Mouse (Mus musculus) thymus, adult 2 months (tissue): ENCODE results near the gene Prkcb. TPM values are rescaled to one million over a fixed set of nuclear protein-coding genes. Genes with fewer than 3 reads are reported as not detected.
"Not testable (repeated sequence)": the region's sequence is repeated elsewhere in the genome, so short reads cannot be mapped to it uniquely, and the experiment has no call there.

Experiments
- DNase-seq: peaks from one replicate; pipeline ENCODE4 v3.0.0; 2021
- H3K27ac ChIP-seq: fragments of 200-500 bp; 2 replicates; pipeline ENCODE4 v1.5.1; 2012; ENCODE audit warnings: low read length, control low read depth; ENCODE audit not compliant: control insufficient read depth, insufficient read depth
- H3K27me3 ChIP-seq: fragments of 200-500 bp; 2 replicates; pipeline ENCODE4 v1.6.1; 2012; ENCODE audit warnings: mild to moderate bottlenecking, low read length, moderate library complexity, mixed read lengths; ENCODE audit not compliant: control insufficient read depth, insufficient read depth
- H3K36me3 ChIP-seq: fragments of 200-500 bp; 2 replicates; pipeline ENCODE4 v1.6.1; 2012; ENCODE audit warnings: mild to moderate bottlenecking, low read length, moderate library complexity; ENCODE audit not compliant: control insufficient read depth, insufficient read depth
- H3K4me1 ChIP-seq: fragments of 200-500 bp; replicated peaks from 2 replicates; pipeline ENCODE4 v1.6.1; 2012; ENCODE audit warnings: low read length; ENCODE audit not compliant: control insufficient read depth, insufficient read depth
- H3K4me3 ChIP-seq: fragments of 200-500 bp; 2 replicates; pipeline ENCODE4 v1.5.1; 2012; ENCODE audit warnings: mild to moderate bottlenecking, low read length, control low read depth, moderate library complexity; ENCODE audit not compliant: control insufficient read depth, insufficient read depth
- CTCF ChIP-seq: fragments of 200-500 bp; IDR thresholded peaks from 2 replicates; pipeline ENCODE4 v1.5.1; 2012; ENCODE audit warnings: mild to moderate bottlenecking, control low read depth, low read length, moderate library complexity, borderline replicate concordance; ENCODE audit not compliant: control insufficient read depth, poor library complexity, insufficient read depth; ENCODE audit errors: extremely low read depth
- POLR2A ChIP-seq: fragments of 200-500 bp; IDR thresholded peaks from 2 replicates; pipeline ENCODE4 v1.6.1; 2012; ENCODE audit warnings: mild to moderate bottlenecking, low read length, control low read depth, moderate library complexity; ENCODE audit not compliant: control insufficient read depth, poor library complexity, insufficient read depth; ENCODE audit errors: extremely low read depth
- WGBS: fragments of 180-500 bp; shearing (Covaris S2); methylation state at CpG from one replicate; pipeline ENCODE4 v1.1.7; 2018; 5-methylcytosine and 5-hydroxymethylcytosine counted together
- polyA plus RNA-seq: library from polyadenylated mRNA; depleted of rRNA; stranded (reverse); fragments of >200 nt; gene quantifications from 2 replicates; pipeline ENCODE4 v1.2.3, GENCODE M21; 2012; rRNA removed

Gene Prkcb
- polyA plus RNA-seq, result 242 and 247 TPM in 2 replicates

GRCm38 (mm10) chr7:122288605-122289242 is at the start of gene Prkcb:
Gene Prkcb (plus strand): TSS chr7:122288751.
- Histone ChIP-seq H3K4me3 (peak within 1 kb of the TSS; percentile 96), H3K27ac (peak within 1 kb of the TSS; percentile 93), H3K4me1 (peaks cover 36% of the 10 kb centered on the region), H3K27me3 (no peaks in the 10 kb centered on the region), H3K36me3 (no peaks in the 10 kb centered on the region)
- peak; percentile 20; the same call in 1 of the 2 replicates for TF ChIP-seq CTCF
- peak; percentile 95 for TF ChIP-seq POLR2A
- 9% methylated on average over 42 of the region's 42 CpGs for WGBS
- peak; percentile 91 for DNase-seq

GRCm38 (mm10) chr7:122238939-122239338 is 49.6 kb upstream of the Prkcb start:
- Histone ChIP-seq H3K4me3 (no peak overlapping the region), H3K27me3 (no peaks in the 10 kb centered on the region), H3K4me1 (peaks cover 2% of the 10 kb centered on the region; the same call in 1 of the 2 replicates), H3K36me3 (no peaks in the 10 kb centered on the region), H3K27ac (no peak overlapping the region)
- 96% methylated on average over 2 of the region's 2 CpGs for WGBS
- DNase-seq, result no peak
- TF ChIP-seq CTCF (no peak), POLR2A (no peak)

- Histone ChIP-seq H3K27ac (no peak overlapping the region), H3K4me1 (peaks cover 11% of the 10 kb centered on the region), H3K36me3 (no peaks in the 10 kb centered on the region), H3K27me3 (no peaks in the 10 kb centered on the region), H3K4me3 (no peak overlapping the region)
- no peak for DNase-seq
- 92% methylated on average over 6 of the region's 6 CpGs for WGBS
- TF ChIP-seq POLR2A, result no peak
- no peak for TF ChIP-seq CTCF
Measured at GRCm38 (mm10) chr7:122240413-122241119, 48.0 kb upstream of the Prkcb start.

DNA sequence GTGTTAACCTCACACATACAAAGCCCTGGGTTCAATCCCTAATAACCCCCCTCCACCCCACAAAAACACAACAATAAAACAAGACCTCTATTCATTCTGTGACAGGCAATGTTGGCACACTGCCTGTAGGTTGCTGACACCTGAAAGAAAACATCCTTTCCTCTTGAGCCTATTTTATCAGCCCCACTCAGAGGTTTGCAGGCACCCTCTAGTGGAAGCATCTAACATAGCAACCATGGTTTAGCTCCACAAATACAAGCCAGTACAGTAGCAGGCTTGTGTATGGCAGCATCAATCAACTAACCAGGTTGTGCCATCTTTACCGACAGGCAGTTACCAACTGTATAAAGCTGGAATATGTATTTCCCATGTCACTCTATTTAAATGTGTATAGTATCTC is 46.3 kb upstream of the Prkcb start:
- Histone ChIP-seq H3K4me1 (peaks cover 22% of the 10 kb centered on the region), H3K27ac (no peak overlapping the region), H3K27me3 (no peaks in the 10 kb centered on the region), H3K36me3 (no peaks in the 10 kb centered on the region), H3K4me3 (no peak overlapping the region)
- 23% methylated on average over 1 of the region's 1 CpGs for WGBS
- TF ChIP-seq CTCF, result no peak
- TF ChIP-seq POLR2A, result no peak
- peak; percentile 66 for DNase-seq

DNA sequence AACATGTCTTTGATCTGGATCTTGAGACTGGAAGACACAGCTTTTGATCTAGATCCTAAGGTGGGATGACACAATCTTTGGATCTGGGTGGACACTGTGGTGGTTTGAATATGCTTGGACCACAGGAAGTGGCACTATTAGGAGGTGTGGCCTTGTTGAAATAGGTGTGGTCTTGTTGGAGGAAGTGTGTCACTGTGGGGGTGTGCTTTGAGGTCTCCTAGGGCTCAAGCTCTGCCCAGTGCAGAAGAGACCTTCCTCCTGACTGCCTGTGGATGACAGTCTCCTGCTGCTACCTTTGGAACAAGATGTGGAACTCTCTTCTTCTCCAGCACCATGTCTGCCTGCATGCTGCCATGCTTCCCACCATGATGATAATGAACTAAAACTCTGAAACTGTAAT is 45.8 kb upstream of the Prkcb start:
- H3K36me3 ChIP-seq, H3K27me3 ChIP-seq, H3K27ac ChIP-seq, DNase-seq, H3K4me3 ChIP-seq: not testable (repeated sequence)
- H3K4me1 ChIP-seq, result peaks cover 25% of the 10 kb centered on the region

DNA sequence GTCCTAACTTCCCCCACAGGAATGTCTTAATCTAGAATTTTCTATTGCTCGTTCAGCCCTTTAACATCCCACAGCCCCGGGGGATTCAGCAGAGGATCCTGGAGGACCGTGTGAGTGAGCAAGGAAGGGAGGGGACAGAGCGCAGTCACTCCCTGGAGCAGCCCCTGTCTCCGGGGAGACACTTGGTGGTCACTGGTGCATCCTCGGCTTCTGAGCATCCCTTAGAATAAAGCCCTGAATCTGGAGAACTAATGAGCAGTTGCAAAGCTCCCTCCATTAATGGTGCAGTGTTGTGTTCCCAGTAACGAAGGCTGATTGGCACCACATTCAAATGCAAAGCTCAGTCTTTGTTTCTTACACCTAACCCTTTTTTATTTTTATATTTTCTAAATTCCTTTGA is 44.4 kb upstream of the Prkcb start:
- Histone ChIP-seq H3K27ac (no peak overlapping the region; the same call in 1 of the 2 replicates), H3K4me3 (no peak overlapping the region), H3K4me1 (peaks cover 33% of the 10 kb centered on the region), H3K36me3 (no peaks in the 10 kb centered on the region), H3K27me3 (no peaks in the 10 kb centered on the region)
- no peak for DNase-seq
- WGBS, result 90% methylated on average over 7 of the region's 7 CpGs
- TF ChIP-seq CTCF, result no peak
- no peak for TF ChIP-seq POLR2A
